Mouse (Mus musculus): ENCODE measurements around the gene Slc23a3. TPM values are rescaled to one million over a fixed set of nuclear protein-coding genes. Genes with fewer than 3 reads are reported as not detected.
A peak's percentile ranks its signal among the peaks of the same experiment; 100 is the strongest.

The Slc23a3 gene
- 0.06 TPM in 1 of 2 replicates, not detected in the other for polyA plus RNA-seq (2012; rRNA removed)

- TF ChIP-seq POLR2A (IDR thresholded peaks at IDR 0.05; ENCODE audit: borderline replicate concordance, extremely low read depth, insufficient read depth, insufficient read length, poor library complexity, severe bottlenecking) (no peak), CTCF (IDR thresholded peaks at IDR 0.05; ENCODE audit: borderline replicate concordance, extremely low read depth, insufficient read depth, insufficient read length) (no peak)
- DNase-seq (ENCODE audit: low read depth) = no peak
Observed at GRCm38 (mm10) chr1:75133421-75134207, at the start of gene Slc23a3. Slc23a3 (minus strand) TSS chr1:75133890.

- TF ChIP-seq CTCF (IDR thresholded peaks at IDR 0.05; ENCODE audit: borderline replicate concordance, extremely low read depth, insufficient read depth, insufficient read length) = no peak
- no peak for TF ChIP-seq POLR2A (IDR thresholded peaks at IDR 0.05; ENCODE audit: borderline replicate concordance, extremely low read depth, insufficient read depth, insufficient read length, poor library complexity, severe bottlenecking)
- no peak for DNase-seq (ENCODE audit: low read depth)
Observed at GRCm38 (mm10) chr1:75182160-75182559, 48.5 kb upstream of the Slc23a3 start.

GRCm38 (mm10) chr1:75181377-75181870 is 47.7 kb upstream of the Slc23a3 start:
- no peak for DNase-seq (ENCODE audit: low read depth)
- TF ChIP-seq CTCF (IDR thresholded peaks at IDR 0.05; ENCODE audit: borderline replicate concordance, extremely low read depth, insufficient read depth, insufficient read length) (no peak), POLR2A (IDR thresholded peaks at IDR 0.05; ENCODE audit: borderline replicate concordance, extremely low read depth, insufficient read depth, insufficient read length, poor library complexity, severe bottlenecking) (no peak)

- TF ChIP-seq CTCF (IDR thresholded peaks at IDR 0.05; ENCODE audit: borderline replicate concordance, extremely low read depth, insufficient read depth, insufficient read length) = no peak
- no peak for TF ChIP-seq POLR2A (IDR thresholded peaks at IDR 0.05; ENCODE audit: borderline replicate concordance, extremely low read depth, insufficient read depth, insufficient read length, poor library complexity, severe bottlenecking)
- no peak for DNase-seq (ENCODE audit: low read depth)
Observed at GRCm38 (mm10) chr1:75180741-75181140, 47.1 kb upstream of the Slc23a3 start.

- peak; percentile 97 for DNase-seq (ENCODE audit: low read depth)
- TF ChIP-seq CTCF (IDR thresholded peaks at IDR 0.05; ENCODE audit: borderline replicate concordance, extremely low read depth, insufficient read depth, insufficient read length) (no peak), POLR2A (IDR thresholded peaks at IDR 0.05; ENCODE audit: borderline replicate concordance, extremely low read depth, insufficient read depth, insufficient read length, poor library complexity, severe bottlenecking) (0 out of 2 replicates have a peak, but pooled peaks have one; percentile 16)
Observed at GRCm38 (mm10) chr1:75180105-75180590, 46.5 kb upstream of the Slc23a3 start, which contains the start of gene Abcb6. Abcb6 (minus strand) TSS chr1:75180392.

GRCm38 (mm10) chr1:75179334-75180104 is 45.8 kb upstream of the Slc23a3 start:
- TF ChIP-seq POLR2A (IDR thresholded peaks at IDR 0.05; ENCODE audit: borderline replicate concordance, extremely low read depth, insufficient read depth, insufficient read length, poor library complexity, severe bottlenecking) (no peak), CTCF (IDR thresholded peaks at IDR 0.05; ENCODE audit: borderline replicate concordance, extremely low read depth, insufficient read depth, insufficient read length) (no peak)
- peak; percentile 60 for DNase-seq (ENCODE audit: low read depth)

GRCm38 (mm10) chr1:75168472-75169464 is 35.1 kb upstream of the Slc23a3 start, which contains the start of gene Zfand2b:
Zfand2b (plus strand) TSS chr1:75168646.
- TF ChIP-seq POLR2A (IDR thresholded peaks at IDR 0.05; ENCODE audit: borderline replicate concordance, extremely low read depth, insufficient read depth, insufficient read length, poor library complexity, severe bottlenecking) = peak; percentile 37; the same call in 1 of the 2 replicates
- no peak for TF ChIP-seq CTCF (IDR thresholded peaks at IDR 0.05; ENCODE audit: borderline replicate concordance, extremely low read depth, insufficient read depth, insufficient read length)
- peak; percentile 97 for DNase-seq (ENCODE audit: low read depth)

GRCm38 (mm10) chr1:75168093-75168471 is 34.4 kb upstream of the Slc23a3 start:
- DNase-seq (ENCODE audit: low read depth) = no peak

GRCm38 (mm10) chr1:75160256-75160617 is 26.5 kb upstream of the Slc23a3 start:
- no peak for DNase-seq (ENCODE audit: low read depth)
- no peak for TF ChIP-seq POLR2A (IDR thresholded peaks at IDR 0.05; ENCODE audit: borderline replicate concordance, extremely low read depth, insufficient read depth, insufficient read length, poor library complexity, severe bottlenecking)
- TF ChIP-seq CTCF (IDR thresholded peaks at IDR 0.05; ENCODE audit: borderline replicate concordance, extremely low read depth, insufficient read depth, insufficient read length) = no peak

More at GRCm38 (mm10) chr1:75168093-75168471, 34.4 kb upstream of the Slc23a3 start:
- no peak for TF ChIP-seq CTCF (IDR thresholded peaks at IDR 0.05; ENCODE audit: borderline replicate concordance, extremely low read depth, insufficient read depth, insufficient read length)
- TF ChIP-seq POLR2A (IDR thresholded peaks at IDR 0.05; ENCODE audit: borderline replicate concordance, extremely low read depth, insufficient read depth, insufficient read length, poor library complexity, severe bottlenecking) = no peak
